ENCODE assay signal across 8 mouse cellular contexts in genomic region chr7:79710130-79710607, GRCm38 (mm10). TPM values are rescaled to one million over a fixed set of nuclear protein-coding genes. Genes with fewer than 3 reads are reported as not detected.
DNase-seq lines count a peak whose midpoint lies in the region; ATAC-seq and TF ChIP-seq lines count a peak whose summit lies in the region.

No protein-coding gene starts in this region.

- WGBS in heart, postnatal 0 days, result 4% methylated on average over 55 of the region's 55 CpGs
- WGBS in neural tube, embryonic 12.5 days, result under 1% methylated on average over 55 of the region's 55 CpGs

- H3K4me3 ChIP-seq in heart, postnatal 0 days (ENCODE audit: low read depth, low read length), result peak overlapping the region; percentile 37
- peak overlapping the region; percentile 39 for H3K4me3 ChIP-seq in neural tube, embryonic 12.5 days

- no peak overlapping the region for H3K9ac ChIP-seq in heart, postnatal 0 days (replicated peaks; ENCODE audit: low read depth, low read length)
- H3K9ac ChIP-seq in neural tube, embryonic 12.5 days, result peak overlapping the region; percentile 33; the same call in 1 of the 2 replicates

- H3K4me1 ChIP-seq in heart, postnatal 0 days (ENCODE audit: control insufficient read depth, insufficient read depth), result no peaks in the 10 kb centered on the region
- H3K4me1 ChIP-seq in neural tube, embryonic 12.5 days, result peaks cover 22% of the 10 kb centered on the region

- H3K4me2 ChIP-seq in heart, postnatal 0 days (ENCODE audit: low read depth, low read length), result peak overlapping the region; percentile 59
- H3K4me2 ChIP-seq in neural tube, embryonic 12.5 days (replicated peaks), result peak overlapping the region; percentile 75

- H3K9me3 ChIP-seq in heart, postnatal 0 days (replicated peaks; ENCODE audit: control insufficient read depth, low read length), result no peaks in the 10 kb centered on the region
- no peaks in the 10 kb centered on the region for H3K9me3 ChIP-seq in neural tube, embryonic 12.5 days

- TF ChIP-seq CTCF in heart, postnatal 0 days (IDR thresholded peaks at IDR 0.05; ENCODE audit: low read depth), result peak; percentile 16; the same call in 1 of the 2 replicates

- H3K36me3 ChIP-seq in heart, postnatal 0 days (replicated peaks; ENCODE audit: control insufficient read depth, insufficient read depth, low read length), result no peaks in the 10 kb centered on the region
- peaks cover 23% of the 10 kb centered on the region for H3K36me3 ChIP-seq in neural tube, embryonic 12.5 days

- intact Hi-C loops in left cerebral cortex, postnatal 25 days (cut with DNase I), result no loop called here

- peaks cover 22% of the 10 kb centered on the region for H3K27me3 ChIP-seq in heart, postnatal 0 days (ENCODE audit: control insufficient read depth, insufficient read depth, low read length)
- peaks cover 10% of the 10 kb centered on the region for H3K27me3 ChIP-seq in neural tube, embryonic 12.5 days (replicated peaks)

- DNase-seq in CD4-positive, CD25-positive, alpha-beta regulatory T cell, adult 2 months (ENCODE audit: low read depth, low spot score), result peak; percentile 30
- peak; percentile 70 for DNase-seq in thymus, postnatal 4 days
- no peak for DNase-seq in thymus, postnatal 25 days
- DNase-seq in heart, postnatal 0 days (ENCODE audit: low spot score), result peak; percentile 30
- peak; percentile 64 to 72 for DNase-seq in left cerebral cortex, postnatal 25 days (ENCODE audit: low spot score in 2 of 2)
- DNase-seq in ovary, postnatal 14 days (ENCODE audit: low spot score), result no peak

- no peak overlapping the region for H3K27ac ChIP-seq in heart, postnatal 0 days (ENCODE audit: low read depth)
- no peak overlapping the region for H3K27ac ChIP-seq in neural tube, embryonic 12.5 days

- ATAC-seq in CD4-positive, CD25-positive, alpha-beta regulatory T cell, adult 4 months, result no peak
- ATAC-seq in heart, postnatal 0 days (ENCODE audit: insufficient read depth, low read depth), result peak; percentile 69
- peak; percentile 79 for ATAC-seq in neural tube, embryonic 12.5 days (ENCODE audit: low FRiP score, low read depth)

- TF ChIP-seq EP300 in heart, postnatal 0 days (IDR thresholded peaks at IDR 0.05; ENCODE audit: low read depth), result no peak

RNA-seq across cellular contexts. Expression of gene Kif7, which starts 5.4 kb away (rescaled TPM):
- polyA plus RNA-seq in CD4-positive, CD25-positive, alpha-beta regulatory T cell, adult 4 months (2017; shearing (Covaris generic)), result under 1 TPM in 1 of 2 experiments, not detected in 1; 0.58 TPM
- total RNA-seq in heart, postnatal 0 days (2014; rRNA removed; ENCODE audit: low replicate concordance), result 1.7 and 2.0 TPM in 2 replicates
- polyA plus RNA-seq in heart, postnatal 0 days (2015; fragmentation: Nextera tagmentation; extraction: Ambion mirVana), result 0.92 and 0.93 TPM in 2 replicates
- 1 to 10 TPM; 1.1 to 1.7 TPM for total RNA-seq in left cerebral cortex, postnatal 25 days (2021)
- polyA plus RNA-seq in neural tube, embryonic 12.5 days (2016; fragmentation: Nextera tagmentation; extraction: Ambion mirVana), result 6.0 and 6.2 TPM in 2 replicates

RNA-seq across cellular contexts. Expression of gene Plin1, which starts 22.5 kb away (rescaled TPM):
- polyA plus RNA-seq in CD4-positive, CD25-positive, alpha-beta regulatory T cell, adult 4 months (2017; shearing (Covaris generic)), result not detected
- total RNA-seq in heart, postnatal 0 days (2014; rRNA removed; ENCODE audit: low replicate concordance), result not detected in 2 replicates
- 0.11 and 0.41 TPM in 2 replicates for polyA plus RNA-seq in heart, postnatal 0 days (2015; fragmentation: Nextera tagmentation; extraction: Ambion mirVana)
- total RNA-seq in left cerebral cortex, postnatal 25 days (2021), result not detected
- not detected in 2 replicates for polyA plus RNA-seq in neural tube, embryonic 12.5 days (2016; fragmentation: Nextera tagmentation; extraction: Ambion mirVana)

RNA-seq across cellular contexts. Expression of gene Pex11a, which starts 32.8 kb away (rescaled TPM):
- 1 to 10 TPM; 2.9 to 3.2 TPM for polyA plus RNA-seq in CD4-positive, CD25-positive, alpha-beta regulatory T cell, adult 4 months (2017; shearing (Covaris generic))
- total RNA-seq in heart, postnatal 0 days (2014; rRNA removed; ENCODE audit: low replicate concordance), result 0.04 and 3.4 TPM in 2 replicates
- 9.4 and 11.6 TPM in 2 replicates for polyA plus RNA-seq in heart, postnatal 0 days (2015; fragmentation: Nextera tagmentation; extraction: Ambion mirVana)
- total RNA-seq in left cerebral cortex, postnatal 25 days (2021), result 1 to 10 TPM; 9.4 to 9.8 TPM
- 9.8 and 11.5 TPM in 2 replicates for polyA plus RNA-seq in neural tube, embryonic 12.5 days (2016; fragmentation: Nextera tagmentation; extraction: Ambion mirVana)

RNA-seq across cellular contexts. Expression of gene Wdr93, which starts 32.8 kb away (rescaled TPM):
- polyA plus RNA-seq in CD4-positive, CD25-positive, alpha-beta regulatory T cell, adult 4 months (2017; shearing (Covaris generic)), result under 1 TPM in 1 of 2 experiments, not detected in 1; 0.28 TPM
- total RNA-seq in heart, postnatal 0 days (2014; rRNA removed; ENCODE audit: low replicate concordance), result not detected in 2 replicates
- 0.05 TPM in 1 of 2 replicates, not detected in the other for polyA plus RNA-seq in heart, postnatal 0 days (2015; fragmentation: Nextera tagmentation; extraction: Ambion mirVana)
- total RNA-seq in left cerebral cortex, postnatal 25 days (2021), result under 1 TPM in 1 of 2 experiments, not detected in 1; 0.25 TPM
- polyA plus RNA-seq in neural tube, embryonic 12.5 days (2016; fragmentation: Nextera tagmentation; extraction: Ambion mirVana), result 0.17 and 0.38 TPM in 2 replicates

RNA-seq across cellular contexts. Expression of gene Ticrr, which starts 50.2 kb away (rescaled TPM):
- under 1 TPM; 0.56 to 0.94 TPM for polyA plus RNA-seq in CD4-positive, CD25-positive, alpha-beta regulatory T cell, adult 4 months (2017; shearing (Covaris generic))
- 2.2 and 4.2 TPM in 2 replicates for total RNA-seq in heart, postnatal 0 days (2014; rRNA removed; ENCODE audit: low replicate concordance)
- polyA plus RNA-seq in heart, postnatal 0 days (2015; fragmentation: Nextera tagmentation; extraction: Ambion mirVana), result 0.74 and 1.2 TPM in 2 replicates
- under 1 TPM in 1 of 2 experiments, not detected in 1; 0.11 TPM for total RNA-seq in left cerebral cortex, postnatal 25 days (2021)
- 9.1 TPM in 2 replicates for polyA plus RNA-seq in neural tube, embryonic 12.5 days (2016; fragmentation: Nextera tagmentation; extraction: Ambion mirVana)

Comparison
In these comparisons a context has a peak if more than half of its experiments do, and no peak if none do; other contexts are left out.
1. DNase-seq: peak in CD4-positive, CD25-positive, alpha-beta regulatory T cell, adult 2 months (single experiment), thymus, postnatal 4 days (single experiment), heart, postnatal 0 days (single experiment) and left cerebral cortex, postnatal 25 days (2 of 2); none in thymus, postnatal 25 days (single experiment) and ovary, postnatal 14 days (single experiment).